Mouse (Mus musculus) MEL (cell line): ENCODE measurements around the gene Fmod.

Experiments
- CHD2 ChIP-seq: IDR thresholded peaks from 2 replicates; pipeline ENCODE4 v1.6.1; 2011; ENCODE audit warnings: low read length, improper control_type of control experiment
- CTCF ChIP-seq, 3 experiments: IDR thresholded peaks in 2 of 3; conservative IDR thresholded peaks in 1 of 3; 2 replicates each; pipeline ENCODE4 v1.5.1; 2011 to 2012; ENCODE audit warnings: low read length in 3 of 3, low read depth in 2 of 3, mild to moderate bottlenecking in 2 of 3, improper control_type of control experiment in 1 of 3, inconsistent platforms in 1 of 3, mixed read lengths in 1 of 3, moderate library complexity in 1 of 3; ENCODE audit not compliant: control insufficient read depth in 1 of 3, insufficient read depth in 1 of 3, poor library complexity in 1 of 3, severe bottlenecking in 1 of 3
- ELF1 ChIP-seq: IDR thresholded peaks from 2 replicates; pipeline ENCODE4 v1.6.1; 2014; ENCODE audit warnings: low read depth, mild to moderate bottlenecking, inconsistent platforms, low read length, improper control_type of control experiment, moderate library complexity
- HCFC1 ChIP-seq: IDR thresholded peaks from 2 replicates; pipeline ENCODE4 v1.6.1; 2012; ENCODE audit warnings: low read depth, mild to moderate bottlenecking, inconsistent platforms, low read length, improper control_type of control experiment, moderate library complexity
- MAFK ChIP-seq: IDR thresholded peaks from 2 replicates; pipeline ENCODE4 v1.6.1; 2011; ENCODE audit warnings: low read depth, mild to moderate bottlenecking, low read length, improper control_type of control experiment, borderline replicate concordance
- MXI1 ChIP-seq: IDR thresholded peaks from 2 replicates; pipeline ENCODE4 v1.6.1; 2011; ENCODE audit warnings: mild to moderate bottlenecking, low read depth, low read length, improper control_type of control experiment
- RCOR1 ChIP-seq: IDR thresholded peaks from 2 replicates; pipeline ENCODE4 v1.6.1; 2012; ENCODE audit warnings: low read depth, mild to moderate bottlenecking, inconsistent platforms, low read length, improper control_type of control experiment
- TAL1 ChIP-seq: IDR thresholded peaks from 2 replicates; pipeline ENCODE4 v1.6.1; 2012; ENCODE audit warnings: mild to moderate bottlenecking, inconsistent platforms, low read length, moderate library complexity, mixed read lengths
- TCF12 ChIP-seq: IDR thresholded peaks from 2 replicates; pipeline ENCODE4 v1.6.1; 2014; ENCODE audit warnings: low read depth, mild to moderate bottlenecking, inconsistent platforms, low read length, improper control_type of control experiment, moderate library complexity
- ZMIZ1 ChIP-seq: IDR thresholded peaks from 2 replicates; pipeline ENCODE4 v1.6.1; 2012; ENCODE audit warnings: low read depth, mild to moderate bottlenecking, inconsistent platforms, low read length, improper control_type of control experiment, moderate library complexity

- no peak for TF ChIP-seq ZMIZ1
- TF ChIP-seq RCOR1 = no peak
- TF ChIP-seq CTCF (IDR thresholded peaks at IDR 0.05 in 2 of 3, conservative IDR thresholded peaks at IDR 0.05 in 1 of 3; ENCODE audit: control insufficient read depth in 1 of 3, insufficient read depth in 1 of 3, low read depth in 2 of 3, low read length in 3 of 3, poor library complexity in 1 of 3, severe bottlenecking in 1 of 3) = no peak
- TF ChIP-seq ELF1 = no peak
- no peak for TF ChIP-seq HCFC1
- TF ChIP-seq CHD2 = no peak
- no peak for TF ChIP-seq MXI1
- no peak for TF ChIP-seq MAFK
- no peak for TF ChIP-seq TCF12
- TF ChIP-seq TAL1 = no peak
These were observed 12.6 kb upstream of the Fmod start for GRCm38 (mm10) chr1:134024293-134024971.
